Mouse (Mus musculus) brain, embryonic 14.5 days (tissue): ENCODE measurements around the gene Zcwpw1.

ENCODE experiments used
- CTCF ChIP-seq: fragments of 200-500 bp; IDR thresholded peaks from 2 replicates; pipeline ENCODE4 v1.5.1; 2012; ENCODE audit warnings: inconsistent platforms, mild to moderate bottlenecking, moderate library complexity, borderline replicate concordance; ENCODE audit not compliant: insufficient read depth, insufficient read length; ENCODE audit errors: extremely low read depth
- POLR2A ChIP-seq: fragments of 200-500 bp; IDR thresholded peaks from 2 replicates; pipeline ENCODE4 v1.6.1; 2012; ENCODE audit warnings: mild to moderate bottlenecking, inconsistent platforms, borderline replicate concordance; ENCODE audit not compliant: poor library complexity, insufficient read depth, insufficient read length, severe bottlenecking; ENCODE audit errors: extremely low read depth

GRCm38 (mm10) chr5:137800917-137801316, 13.3 kb downstream of the Zcwpw1 start:
- TF ChIP-seq CTCF: no peak
- TF ChIP-seq POLR2A: no peak
